Mouse (Mus musculus) forebrain, postnatal 0 days (tissue): Measurements from ENCODE around the gene Ide. TPM values are rescaled to one million over a fixed set of nuclear protein-coding genes. Genes with fewer than 3 reads are reported as not detected.
A peak's percentile ranks its signal among the peaks of the same experiment; 100 is the strongest.
"Not testable (repeated sequence)": the region's sequence is repeated elsewhere in the genome, so short reads cannot be mapped to it uniquely, and the experiment has no call there.

Source experiments
- ATAC-seq: fragments of 200-750 bp; cut with Nextera tagmentation; 2 replicates; pipeline ENCODE4 v1.8.0; 2017; ENCODE audit warnings: mild to moderate bottlenecking, moderate library complexity
- DNase-seq: peaks from one replicate; pipeline ENCODE4 v3.0.0-alpha.2; 2015
- H3K27ac ChIP-seq: fragments of 300-500 bp; sonication (generic); 2 replicates; pipeline ENCODE4 v1.5.1; 2014; ENCODE audit warnings: low read depth, mild to moderate bottlenecking, antibody characterized with exemption, low read length, moderate library complexity, mixed read lengths
- H3K27me3 ChIP-seq: fragments of 300-500 bp; sonication (generic); 2 replicates; pipeline ENCODE4 v1.6.1; 2014; ENCODE audit warnings: mild to moderate bottlenecking, low read length, mixed read lengths; ENCODE audit not compliant: insufficient read depth
- H3K36me3 ChIP-seq: fragments of 300-500 bp; sonication (generic); 2 replicates; pipeline ENCODE4 v1.6.1; 2014; ENCODE audit warnings: mild to moderate bottlenecking, moderate library complexity; ENCODE audit not compliant: insufficient read depth
- H3K4me1 ChIP-seq: fragments of 300-500 bp; sonication (generic); 2 replicates; pipeline ENCODE4 v1.6.1; 2014; ENCODE audit warnings: antibody characterized with exemption; ENCODE audit not compliant: insufficient read depth
- H3K4me2 ChIP-seq: fragments of 300-500 bp; sonication (generic); 2 replicates; pipeline ENCODE4 v1.6.1; 2014; ENCODE audit warnings: low read depth, mild to moderate bottlenecking, moderate library complexity
- H3K4me3 ChIP-seq: fragments of 300-500 bp; sonication (generic); 2 replicates; pipeline ENCODE4 v1.5.1; 2014; ENCODE audit warnings: low read depth, low read length, mixed read lengths
- H3K9ac ChIP-seq: fragments of 300-500 bp; sonication (generic); 2 replicates; pipeline ENCODE4 v1.6.1; 2014; ENCODE audit warnings: mild to moderate bottlenecking
- H3K9me3 ChIP-seq: fragments of 300-500 bp; sonication (generic); 2 replicates; pipeline ENCODE4 v1.6.1; 2016; ENCODE audit warnings: low read length
- CTCF ChIP-seq: sonication (generic); IDR thresholded peaks from 2 replicates; pipeline ENCODE4 v1.5.1; 2016; ENCODE audit warnings: antibody characterized with exemption, control low read depth, low read depth
- WGBS: fragments of 180-500 bp; shearing (Covaris S2); extraction: QIAGEN DNeasy Blood & Tissue Kit; methylation state at CpG from one replicate; pipeline ENCODE4 v1.1.7; 2014; 5-methylcytosine and 5-hydroxymethylcytosine counted together
- polyA plus RNA-seq: library from polyadenylated mRNA; unstranded; fragments of >200 nt; fragmentation: Nextera tagmentation; extraction: Ambion mirVana; gene quantifications from 2 replicates; pipeline ENCODE4 v1.2.1, GENCODE M21; 2015
- total RNA-seq: library from RNA; depleted of rRNA; stranded (reverse); fragments of >200 nt; gene quantifications from 2 replicates; pipeline ENCODE4 v1.2.3, GENCODE M21; 2014; rRNA removed

The Ide gene
- total and polyA plus RNA-seq, 2 experiments from 2014 or later, result 25.7 to 31.1 TPM

GRCm38 (mm10) chr19:37237712-37238437 is 99.8 kb downstream of the Ide start:
- no peak overlapping the region for H3K27ac ChIP-seq
- TF ChIP-seq CTCF, result no peak
- ATAC-seq, result peak; percentile 12; the same call in 1 of the 2 replicates
- peak overlapping the region; percentile 28; the same call in 1 of the 2 replicates for H3K4me2 ChIP-seq
- H3K27me3 ChIP-seq, result no peaks in the 10 kb centered on the region; the same call in 1 of the 2 replicates
- no peak overlapping the region for H3K4me3 ChIP-seq
- DNase-seq, result no peak
- H3K9me3 ChIP-seq, result no peaks in the 10 kb centered on the region
- WGBS, result 8% methylated on average over 15 of the region's 15 CpGs
- no peaks in the 10 kb centered on the region for H3K36me3 ChIP-seq
- no peak overlapping the region for H3K9ac ChIP-seq
- 0 out of 2 replicates have a peak, but pooled peaks cover 5% of the 10 kb centered on the region for H3K4me1 ChIP-seq

- Histone ChIP-seq H3K27ac (no peak overlapping the region), H3K4me1 (0 out of 2 replicates have a peak, but pooled peaks cover 5% of the 10 kb centered on the region), H3K9ac (no peak overlapping the region), H3K27me3 (no peaks in the 10 kb centered on the region; the same call in 1 of the 2 replicates), H3K9me3 (no peaks in the 10 kb centered on the region), H3K4me3 (no peak overlapping the region), H3K36me3 (no peaks in the 10 kb centered on the region), H3K4me2 (no peak overlapping the region)
- WGBS, result 64% methylated on average over 5 of the region's 5 CpGs
- TF ChIP-seq CTCF, result no peak
- ATAC-seq, result no peak
- no peak for DNase-seq
Observed at GRCm38 (mm10) chr19:37237306-37237705, 100.3 kb downstream of the Ide start.

GRCm38 (mm10) chr19:37235818-37236217 is 101.8 kb downstream of the Ide start:
- H3K4me1 ChIP-seq, result 0 out of 2 replicates have a peak, but pooled peaks cover 5% of the 10 kb centered on the region
- no peaks in the 10 kb centered on the region for H3K36me3 ChIP-seq
- H3K9me3 ChIP-seq, result no peaks in the 10 kb centered on the region
- H3K27ac ChIP-seq, result no peak overlapping the region
- no peak overlapping the region for H3K4me3 ChIP-seq
- DNase-seq, result no peak
- H3K9ac ChIP-seq, result no peak overlapping the region
- no peak for TF ChIP-seq CTCF
- ATAC-seq, result no peak
- no peaks in the 10 kb centered on the region; the same call in 1 of the 2 replicates for H3K27me3 ChIP-seq
- H3K4me2 ChIP-seq, result no peak overlapping the region
- 46% methylated on average over 8 of the region's 8 CpGs for WGBS

- no peaks in the 10 kb centered on the region for H3K9me3 ChIP-seq
- 0 out of 2 replicates have a peak, but pooled peaks cover 3% of the 10 kb centered on the region for H3K4me1 ChIP-seq
- no peaks in the 10 kb centered on the region; the same call in 1 of the 2 replicates for H3K27me3 ChIP-seq
- peak overlapping the region; percentile 66 for H3K4me2 ChIP-seq
- DNase-seq (peak; percentile 41), ATAC-seq (peak; percentile 60)
- TF ChIP-seq CTCF, result no peak; the same call in 1 of the 2 replicates
- H3K36me3 ChIP-seq, result no peaks in the 10 kb centered on the region
- WGBS, result 4% methylated on average over 63 of the region's 63 CpGs
- H3K4me3 ChIP-seq, result peak overlapping the region; percentile 42
- no peak overlapping the region for H3K27ac ChIP-seq
- peak overlapping the region; percentile 31 for H3K9ac ChIP-seq
Observed at GRCm38 (mm10) chr19:37233561-37234539, 103.8 kb downstream of the Ide start.

GRCm38 (mm10) chr19:37232598-37232997 is 105.1 kb downstream of the Ide start:
- H3K27ac ChIP-seq, result not testable (repeated sequence)

GRCm38 (mm10) chr19:37225197-37225862 is 112.3 kb downstream of the Ide start:
- Histone ChIP-seq H3K4me1 (no peaks in the 10 kb centered on the region), H3K27ac (no peak overlapping the region), H3K9ac (no peak overlapping the region), H3K27me3 (no peaks in the 10 kb centered on the region), H3K4me2 (no peak overlapping the region), H3K4me3 (no peak overlapping the region), H3K36me3 (peaks cover 9% of the 10 kb centered on the region), H3K9me3 (no peaks in the 10 kb centered on the region)
- no peak for TF ChIP-seq CTCF
- WGBS, result 78% methylated on average over 6 of the region's 6 CpGs
- DNase-seq (no peak), ATAC-seq (no peak)

More at GRCm38 (mm10) chr19:37232598-37232997, 105.1 kb downstream of the Ide start:
- WGBS, result 74% methylated on average over 9 of the region's 9 CpGs
- not testable (repeated sequence) for DNase-seq, ATAC-seq, H3K9ac ChIP-seq, H3K9me3 ChIP-seq, H3K4me3 ChIP-seq, H3K27me3 ChIP-seq, H3K4me2 ChIP-seq, H3K36me3 ChIP-seq, H3K4me1 ChIP-seq

Other genes starting within 250 kb of the Ide start
- 94.9 and 102 TPM in 2 replicates for gene March5, start 130.3 kb downstream of the Ide start, total RNA-seq
- 118 and 122 TPM in 2 replicates for gene March5, start 130.3 kb downstream of the Ide start, polyA plus RNA-seq
- gene Cpeb3, start 129.3 kb downstream of the Ide start, total RNA-seq, result 12.9 and 18.1 TPM in 2 replicates
- 3.9 and 7.9 TPM in 2 replicates for gene Cpeb3, start 129.3 kb downstream of the Ide start, polyA plus RNA-seq
- gene Kif11, start 38.6 kb upstream of the Ide start, total RNA-seq, result 9.1 and 15.2 TPM in 2 replicates
- gene Kif11, start 38.6 kb upstream of the Ide start, polyA plus RNA-seq, result 5.4 and 6.3 TPM in 2 replicates
- gene Hhex, start 97.0 kb upstream of the Ide start, total RNA-seq, result 0.69 and 1.1 TPM in 2 replicates
- gene Hhex, start 97.0 kb upstream of the Ide start, polyA plus RNA-seq, result 2.1 and 3.4 TPM in 2 replicates
- gene Exoc6, start 212.6 kb upstream of the Ide start, total RNA-seq, result 42.9 and 47.5 TPM in 2 replicates
- gene Exoc6, start 212.6 kb upstream of the Ide start, polyA plus RNA-seq, result 30.6 and 34.3 TPM in 2 replicates